Mouse (Mus musculus): ENCODE measurements at regions not wholly inside any gene's neighbourhood (a gene's known extent, or its start where the extent isn't known, plus 50 kb on each side); places are given as distances from the start of the nearest gene placed in this dataset.

- Histone ChIP-seq H3K4me1 (ENCODE audit: control insufficient read depth, insufficient read depth, low read length) (no peaks in the 10 kb centered on the region), H3K27ac (ENCODE audit: insufficient read depth, low read length) (no peak overlapping the region), H3K4me3 (ENCODE audit: insufficient read depth, low read length) (no peak overlapping the region)
- TF ChIP-seq CTCF (IDR thresholded peaks at IDR 0.05; ENCODE audit: borderline replicate concordance, insufficient read depth, low read length) (no peak), POLR2A (IDR thresholded peaks at IDR 0.05; ENCODE audit: low read depth, low read length) (no peak)
Observed at GRCm38 (mm10) chr7:71289702-71290101, 61.6 kb downstream of the Gm10295 start.

DNA sequence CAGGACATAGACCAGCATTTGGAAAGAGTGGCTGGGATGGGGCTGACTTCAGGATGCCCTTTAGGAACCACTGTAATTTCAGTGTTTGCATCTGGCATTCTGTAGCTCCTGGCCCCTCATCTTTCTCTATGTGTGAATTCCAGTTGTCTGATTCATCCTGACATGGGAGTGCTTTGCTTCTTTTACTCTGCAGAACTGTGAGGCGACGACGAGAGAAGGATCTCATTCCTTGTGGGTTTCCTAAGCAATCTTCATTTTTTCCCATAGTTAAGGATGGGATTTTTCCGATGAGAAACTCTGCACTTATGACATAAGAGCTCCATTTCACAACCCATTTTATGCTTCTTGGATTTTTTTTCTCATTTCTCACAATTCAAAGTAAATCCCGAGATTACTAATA lies 62.0 kb downstream of the Gm10295 start:
- H3K4me1 ChIP-seq (ENCODE audit: control insufficient read depth, insufficient read depth, low read length), result no peaks in the 10 kb centered on the region
- TF ChIP-seq POLR2A (IDR thresholded peaks at IDR 0.05; ENCODE audit: low read depth, low read length), result no peak
- no peak for TF ChIP-seq CTCF (IDR thresholded peaks at IDR 0.05; ENCODE audit: borderline replicate concordance, insufficient read depth, low read length)

DNA sequence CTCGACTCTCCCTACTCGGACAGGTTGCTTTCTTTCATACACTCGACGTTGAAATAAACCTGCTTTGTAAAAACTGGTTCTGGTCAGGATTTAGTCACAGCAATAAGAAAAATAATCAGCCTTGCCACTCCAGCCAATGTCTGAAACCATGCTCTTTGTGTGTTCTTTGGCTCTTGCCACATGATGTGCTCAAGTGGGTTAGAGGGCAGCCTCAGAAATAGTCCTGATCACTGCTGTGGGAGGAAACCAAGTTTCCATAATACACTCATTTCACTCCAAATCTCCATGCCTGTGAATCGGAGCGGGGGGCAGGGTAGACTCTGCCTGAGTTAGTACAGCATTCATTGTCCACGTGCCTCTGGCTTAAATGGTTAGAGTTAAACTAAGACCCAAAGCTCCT lies 63.8 kb downstream of the Gm10295 start:
- Histone ChIP-seq H3K27ac (ENCODE audit: insufficient read depth, low read length) (no peak overlapping the region), H3K4me1 (ENCODE audit: control insufficient read depth, insufficient read depth, low read length) (no peaks in the 10 kb centered on the region), H3K4me3 (ENCODE audit: insufficient read depth, low read length) (no peak overlapping the region)
- TF ChIP-seq POLR2A (IDR thresholded peaks at IDR 0.05; ENCODE audit: low read depth, low read length) (no peak), CTCF (IDR thresholded peaks at IDR 0.05; ENCODE audit: borderline replicate concordance, insufficient read depth, low read length) (no peak)

More for the DNA sequence above, 62.0 kb downstream of the Gm10295 start:
- H3K27ac ChIP-seq (ENCODE audit: insufficient read depth, low read length), result no peak overlapping the region
- no peak overlapping the region for H3K4me3 ChIP-seq (ENCODE audit: insufficient read depth, low read length)

DNA sequence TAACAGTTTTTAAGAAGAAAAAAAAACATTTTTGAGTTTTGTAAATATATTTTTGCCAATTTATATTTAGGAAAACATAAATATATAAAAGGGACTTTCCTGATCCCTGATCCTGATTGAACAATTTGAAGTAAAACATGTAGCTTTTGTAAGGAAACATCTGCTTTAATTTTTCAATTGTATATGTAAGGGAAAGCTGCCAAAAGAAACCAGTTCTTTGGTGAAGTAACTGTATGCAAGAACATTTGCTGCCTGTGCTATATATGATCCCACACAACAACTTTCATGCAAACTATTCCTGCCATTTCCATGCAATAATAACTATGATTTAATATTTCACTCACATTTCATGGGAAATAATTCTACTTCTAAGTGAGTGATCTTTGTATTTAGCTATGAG lies 67.0 kb downstream of the Gm10295 start:
- Histone ChIP-seq H3K4me1 (ENCODE audit: control insufficient read depth, insufficient read depth, low read length) (no peaks in the 10 kb centered on the region), H3K27ac (ENCODE audit: insufficient read depth, low read length) (no peak overlapping the region), H3K4me3 (ENCODE audit: insufficient read depth, low read length) (no peak overlapping the region)
- TF ChIP-seq CTCF (IDR thresholded peaks at IDR 0.05; ENCODE audit: borderline replicate concordance, insufficient read depth, low read length), result no peak
- TF ChIP-seq POLR2A (IDR thresholded peaks at IDR 0.05; ENCODE audit: low read depth, low read length), result no peak

- no peak overlapping the region for H3K4me3 ChIP-seq (ENCODE audit: insufficient read depth, low read length)
- TF ChIP-seq CTCF (IDR thresholded peaks at IDR 0.05; ENCODE audit: borderline replicate concordance, insufficient read depth, low read length), result no peak
- no peak for TF ChIP-seq POLR2A (IDR thresholded peaks at IDR 0.05; ENCODE audit: low read depth, low read length)
- H3K4me1 ChIP-seq (ENCODE audit: control insufficient read depth, insufficient read depth, low read length), result no peaks in the 10 kb centered on the region
- H3K27ac ChIP-seq (ENCODE audit: insufficient read depth, low read length), result no peak overlapping the region
Observed at GRCm38 (mm10) chr7:71283419-71283818, 67.9 kb downstream of the Gm10295 start.

- H3K27ac ChIP-seq (ENCODE audit: insufficient read depth, low read length), result no peak overlapping the region
- no peak overlapping the region for H3K4me3 ChIP-seq (ENCODE audit: insufficient read depth, low read length)
- H3K4me1 ChIP-seq (ENCODE audit: control insufficient read depth, insufficient read depth, low read length), result no peaks in the 10 kb centered on the region
- TF ChIP-seq CTCF (IDR thresholded peaks at IDR 0.05; ENCODE audit: borderline replicate concordance, insufficient read depth, low read length), result no peak
Observed at GRCm38 (mm10) chr7:71266101-71266500, 85.2 kb downstream of the Gm10295 start.

- TF ChIP-seq CTCF (IDR thresholded peaks at IDR 0.05; ENCODE audit: borderline replicate concordance, insufficient read depth, low read length), result no peak
- no peak for TF ChIP-seq POLR2A (IDR thresholded peaks at IDR 0.05; ENCODE audit: low read depth, low read length)
- Histone ChIP-seq H3K4me1 (ENCODE audit: control insufficient read depth, insufficient read depth, low read length) (no peaks in the 10 kb centered on the region), H3K4me3 (ENCODE audit: insufficient read depth, low read length) (no peak overlapping the region), H3K27ac (ENCODE audit: insufficient read depth, low read length) (no peak overlapping the region)
Observed at GRCm38 (mm10) chr7:71264115-71264514, 87.2 kb downstream of the Gm10295 start.

GRCm38 (mm10) chr7:71249669-71250068 lies 101.6 kb downstream of the Gm10295 start:
- TF ChIP-seq CTCF (IDR thresholded peaks at IDR 0.05; ENCODE audit: borderline replicate concordance, insufficient read depth, low read length) (no peak), POLR2A (IDR thresholded peaks at IDR 0.05; ENCODE audit: low read depth, low read length) (no peak)
- Histone ChIP-seq H3K4me3 (ENCODE audit: insufficient read depth, low read length) (no peak overlapping the region), H3K4me1 (ENCODE audit: control insufficient read depth, insufficient read depth, low read length) (no peaks in the 10 kb centered on the region; the same call in 1 of the 2 replicates), H3K27ac (ENCODE audit: insufficient read depth, low read length) (no peak overlapping the region)

GRCm38 (mm10) chr7:71249216-71249615 lies 102.1 kb downstream of the Gm10295 start:
- TF ChIP-seq POLR2A (IDR thresholded peaks at IDR 0.05; ENCODE audit: low read depth, low read length) (no peak), CTCF (IDR thresholded peaks at IDR 0.05; ENCODE audit: borderline replicate concordance, insufficient read depth, low read length) (no peak)
- no peak overlapping the region for H3K27ac ChIP-seq (ENCODE audit: insufficient read depth, low read length)
- H3K4me1 ChIP-seq (ENCODE audit: control insufficient read depth, insufficient read depth, low read length), result no peaks in the 10 kb centered on the region; the same call in 1 of the 2 replicates
- H3K4me3 ChIP-seq (ENCODE audit: insufficient read depth, low read length), result no peak overlapping the region

DNA sequence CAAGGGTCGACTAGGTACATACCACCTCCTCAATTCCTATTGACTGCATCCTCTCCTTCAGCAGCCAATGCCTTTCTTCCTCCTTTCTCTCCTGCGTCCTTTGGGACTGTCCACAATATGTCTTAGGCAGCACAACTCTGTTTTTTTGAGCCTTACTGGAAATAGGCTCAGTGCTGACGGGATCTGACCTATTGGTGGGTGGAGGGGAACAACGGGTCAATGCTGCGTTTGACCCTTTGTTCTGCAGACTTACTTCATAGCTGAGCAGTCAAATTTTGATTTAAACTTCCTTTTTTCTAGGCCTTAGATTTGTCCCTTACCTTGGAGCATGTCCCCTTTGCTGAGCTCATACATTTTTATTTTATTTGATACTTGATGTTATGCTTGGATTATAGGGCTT lies 103.4 kb downstream of the Gm10295 start:
- H3K27ac ChIP-seq (ENCODE audit: insufficient read depth, low read length), result no peak overlapping the region
- H3K4me3 ChIP-seq (ENCODE audit: insufficient read depth, low read length), result no peak overlapping the region
- TF ChIP-seq CTCF (IDR thresholded peaks at IDR 0.05; ENCODE audit: borderline replicate concordance, insufficient read depth, low read length) (no peak), POLR2A (IDR thresholded peaks at IDR 0.05; ENCODE audit: low read depth, low read length) (no peak)
- H3K4me1 ChIP-seq (ENCODE audit: control insufficient read depth, insufficient read depth, low read length), result no peaks in the 10 kb centered on the region; the same call in 1 of the 2 replicates

GRCm38 (mm10) chr7:71242379-71242911 lies 108.8 kb downstream of the Gm10295 start:
- Histone ChIP-seq H3K4me1 (ENCODE audit: control insufficient read depth, insufficient read depth, low read length) (no peaks in the 10 kb centered on the region), H3K27ac (ENCODE audit: insufficient read depth, low read length) (no peak overlapping the region), H3K4me3 (ENCODE audit: insufficient read depth, low read length) (no peak overlapping the region)
- TF ChIP-seq POLR2A (IDR thresholded peaks at IDR 0.05; ENCODE audit: low read depth, low read length), result no peak

Measured in embryonic fibroblast, embryonic 13.5 days (primary cell).